Mouse (Mus musculus) forebrain, embryonic 14.5 days (tissue): ENCODE results near the gene H13. TPM values are rescaled to one million over a fixed set of nuclear protein-coding genes. Genes with fewer than 3 reads are reported as not detected.
"Not testable (repeated sequence)": the region's sequence is repeated elsewhere in the genome, so short reads cannot be mapped to it uniquely, and the experiment has no call there.

Experiments used
- ATAC-seq: fragments of 200-750 bp; cut with Nextera tagmentation; 2 replicates; pipeline ENCODE4 v1.8.0; 2017; ENCODE audit warnings: mild to moderate bottlenecking, moderate library complexity
- DNase-seq: peaks from one replicate; pipeline ENCODE4 v3.0.0-alpha.2; 2015; ENCODE audit warnings: low spot score
- H3K27ac ChIP-seq: fragments of 300-500 bp; sonication (generic); 2 replicates; pipeline ENCODE4 v1.5.1; 2014; ENCODE audit warnings: low read depth, mild to moderate bottlenecking, control low read depth, low read length, moderate library complexity
- H3K27me3 ChIP-seq: fragments of 300-500 bp; sonication (generic); replicated peaks from 2 replicates; pipeline ENCODE4 v1.6.1; 2014; ENCODE audit warnings: low read length, control low read depth, mixed read lengths; ENCODE audit not compliant: control insufficient read depth, insufficient read depth
- H3K36me3 ChIP-seq: fragments of 300-500 bp; sonication (generic); 2 replicates; pipeline ENCODE4 v1.6.1; 2014; ENCODE audit warnings: low read length, control low read depth; ENCODE audit not compliant: control insufficient read depth, insufficient read depth
- H3K4me1 ChIP-seq: fragments of 300-500 bp; sonication (generic); 2 replicates; pipeline ENCODE4 v1.6.1; 2014; ENCODE audit warnings: antibody characterized with exemption, low read length, control low read depth; ENCODE audit not compliant: control insufficient read depth, insufficient read depth
- H3K4me2 ChIP-seq: fragments of 300-500 bp; sonication (generic); 2 replicates; pipeline ENCODE4 v1.6.1; 2014; ENCODE audit warnings: mild to moderate bottlenecking, control low read depth, low read length
- H3K4me3 ChIP-seq: fragments of 300-500 bp; sonication (generic); 2 replicates; pipeline ENCODE4 v1.5.1; 2014; ENCODE audit warnings: low read depth, low read length, control low read depth
- H3K9ac ChIP-seq: fragments of 300-500 bp; sonication (generic); 2 replicates; pipeline ENCODE4 v1.6.1; 2014; ENCODE audit warnings: mild to moderate bottlenecking, low read length, control low read depth, moderate library complexity
- H3K9me3 ChIP-seq: fragments of 300-500 bp; sonication (generic); replicated peaks from 2 replicates; pipeline ENCODE4 v1.6.1; 2016; ENCODE audit warnings: low read length, control low read depth, mixed read lengths; ENCODE audit not compliant: control insufficient read depth
- WGBS: fragments of 180-500 bp; shearing (Covaris S2); extraction: QIAGEN DNeasy Blood & Tissue Kit; methylation state at CpG from one replicate; pipeline ENCODE4 v1.1.7; 2014; 5-methylcytosine and 5-hydroxymethylcytosine counted together
- polyA plus RNA-seq: library from polyadenylated mRNA; unstranded; fragments of >200 nt; fragmentation: Nextera tagmentation; extraction: Ambion mirVana; gene quantifications from 2 replicates; pipeline ENCODE4 v1.2.1, GENCODE M21; 2014

H13 gene
- polyA plus RNA-seq, 1 experiment from 2014 or later = 136 TPM

DNA sequence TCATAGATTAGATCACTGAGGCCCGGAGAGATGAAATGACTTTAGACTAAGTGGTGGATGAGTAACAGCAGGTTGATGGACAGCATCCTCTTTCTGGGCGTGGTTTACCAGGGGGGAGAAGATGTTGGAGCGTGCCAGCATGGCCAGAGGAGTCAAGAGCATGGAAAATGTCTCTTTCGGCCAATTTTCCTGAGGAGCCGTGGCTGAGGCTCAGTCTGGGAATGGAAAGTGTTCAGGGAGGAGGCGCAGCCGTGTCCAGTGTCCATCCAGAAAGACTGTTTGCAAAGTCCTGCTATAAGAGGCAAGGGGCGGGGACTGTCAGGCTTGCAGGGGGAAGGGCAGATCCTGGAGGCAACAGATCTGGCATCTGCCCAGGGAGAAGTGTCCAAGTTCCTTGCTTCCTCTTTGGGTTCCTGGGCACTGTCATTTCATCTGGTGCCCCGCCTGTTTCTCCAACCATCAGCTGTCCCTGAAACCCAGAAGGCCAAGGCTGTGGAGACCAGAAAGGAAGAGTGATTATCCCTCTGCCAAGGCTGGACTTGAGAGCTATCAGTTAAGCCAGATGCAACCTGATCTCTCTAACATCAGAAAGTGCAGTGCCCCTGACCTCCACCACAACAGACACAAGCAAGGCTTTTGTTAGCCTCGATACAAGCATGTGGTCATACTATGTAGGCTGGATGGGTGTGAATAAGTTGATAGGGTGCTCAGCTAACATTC, 16.2 kb upstream of the H13 start:
- H3K9ac ChIP-seq = no peak overlapping the region
- no peaks in the 10 kb centered on the region; the same call in 1 of the 2 replicates for H3K4me1 ChIP-seq
- no peaks in the 10 kb centered on the region for H3K27me3 ChIP-seq
- no peak for ATAC-seq
- H3K9me3 ChIP-seq = no peaks in the 10 kb centered on the region
- 79% methylated on average over 10 of the region's 10 CpGs for WGBS
- no peak overlapping the region for H3K4me2 ChIP-seq
- no peak overlapping the region for H3K27ac ChIP-seq
- H3K4me3 ChIP-seq = no peak overlapping the region
- H3K36me3 ChIP-seq = no peaks in the 10 kb centered on the region
- no peak for DNase-seq

DNA sequence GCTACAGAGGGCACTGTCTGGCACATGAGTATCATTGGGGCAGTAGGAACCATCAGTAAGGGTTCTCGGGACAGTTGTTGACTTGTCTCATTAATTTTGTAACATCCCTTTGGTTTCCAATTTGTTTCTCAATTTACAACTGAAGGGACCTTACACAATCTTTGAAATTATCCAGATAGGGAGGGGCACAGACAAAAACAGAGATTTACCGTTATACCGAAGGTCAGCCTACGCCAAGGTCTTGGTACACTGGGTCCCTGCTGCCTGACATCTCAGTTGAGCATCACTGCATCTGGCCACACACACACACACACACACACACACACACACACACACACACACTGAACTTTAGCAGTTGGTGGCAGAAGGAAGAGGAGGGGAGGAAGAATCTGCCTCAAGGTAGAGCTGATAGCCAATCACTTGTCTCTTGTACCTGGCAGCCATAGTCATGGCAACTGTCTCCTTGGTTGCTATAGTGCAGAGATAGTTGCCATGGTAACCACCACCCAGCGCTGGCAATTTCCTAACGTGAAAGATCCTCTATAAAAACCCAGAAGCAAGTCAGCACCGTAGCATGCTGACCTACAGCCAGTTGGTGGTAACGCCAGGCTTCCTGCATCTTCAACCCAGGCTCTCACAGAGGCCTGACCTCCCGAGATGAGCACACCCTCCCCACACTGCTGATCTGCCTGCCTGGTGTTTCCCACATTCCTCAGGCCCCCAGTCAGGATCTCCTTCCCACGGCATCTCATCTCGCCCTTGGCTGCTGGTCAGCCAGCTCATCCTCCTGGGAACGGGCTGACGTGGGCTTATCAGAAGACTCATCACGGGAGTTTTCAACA, 15.2 kb upstream of the H13 start:
- Histone ChIP-seq H3K9me3 (no peaks in the 10 kb centered on the region), H3K4me3 (no peak overlapping the region), H3K4me2 (peak overlapping the region; percentile 26; the same call in 1 of the 2 replicates), H3K36me3 (no peaks in the 10 kb centered on the region), H3K9ac (no peak overlapping the region), H3K27me3 (no peaks in the 10 kb centered on the region), H3K27ac (peak overlapping the region; percentile 79), H3K4me1 (no peaks in the 10 kb centered on the region; the same call in 1 of the 2 replicates)
- 58% methylated on average over 14 of the region's 14 CpGs for WGBS
- ATAC-seq = peak; percentile 94
- peak; percentile 92 for DNase-seq

DNA sequence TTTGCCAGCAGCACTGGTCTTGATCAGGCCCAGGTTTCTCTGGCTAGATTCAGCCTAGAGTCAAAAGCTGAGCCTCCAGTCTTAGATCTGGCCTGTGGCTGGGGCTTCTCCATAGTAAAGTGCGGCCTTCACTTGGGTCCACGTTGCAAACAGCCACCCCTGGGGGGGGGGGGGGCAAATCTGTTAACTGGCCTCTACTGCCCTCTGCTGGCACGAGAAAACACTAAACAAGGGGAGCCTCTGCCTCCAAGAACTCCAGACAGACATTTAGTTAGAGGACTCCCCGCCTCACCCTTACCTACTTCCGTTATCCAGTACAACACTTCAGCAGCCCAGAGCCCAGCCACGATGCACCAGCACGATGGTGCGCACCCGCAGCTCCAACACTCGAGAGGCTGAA, 11.9 kb upstream of the H13 start:
- Histone ChIP-seq H3K36me3 (no peaks in the 10 kb centered on the region), H3K4me3 (no peak overlapping the region), H3K4me1 (no peaks in the 10 kb centered on the region; the same call in 1 of the 2 replicates), H3K9ac (no peak overlapping the region), H3K4me2 (no peak overlapping the region), H3K9me3 (no peaks in the 10 kb centered on the region), H3K27me3 (no peaks in the 10 kb centered on the region), H3K27ac (no peak overlapping the region)
- ATAC-seq (no peak), DNase-seq (no peak)
- 68% methylated on average over 10 of the region's 10 CpGs for WGBS

DNA sequence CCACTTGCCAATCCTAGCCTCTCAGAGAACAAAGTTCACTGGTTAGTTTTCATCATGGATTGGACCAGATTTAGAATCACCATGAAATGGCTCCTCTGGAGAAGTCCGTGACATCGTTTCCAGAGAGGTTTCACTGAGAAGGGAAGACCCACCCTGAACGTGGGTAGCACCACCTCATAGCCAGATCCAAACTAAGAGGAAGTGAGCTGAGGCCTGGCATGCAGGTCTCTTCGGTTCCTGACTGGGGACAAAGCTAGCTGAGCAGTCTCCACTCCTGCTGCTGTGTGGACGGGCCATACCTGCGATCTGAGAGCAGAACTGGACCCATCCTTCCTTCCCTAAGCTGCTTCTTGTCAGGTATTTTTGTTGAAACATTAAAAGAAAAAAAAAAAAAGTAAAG, 8.1 kb upstream of the H13 start:
- H3K4me1 ChIP-seq = no peaks in the 10 kb centered on the region

DNA sequence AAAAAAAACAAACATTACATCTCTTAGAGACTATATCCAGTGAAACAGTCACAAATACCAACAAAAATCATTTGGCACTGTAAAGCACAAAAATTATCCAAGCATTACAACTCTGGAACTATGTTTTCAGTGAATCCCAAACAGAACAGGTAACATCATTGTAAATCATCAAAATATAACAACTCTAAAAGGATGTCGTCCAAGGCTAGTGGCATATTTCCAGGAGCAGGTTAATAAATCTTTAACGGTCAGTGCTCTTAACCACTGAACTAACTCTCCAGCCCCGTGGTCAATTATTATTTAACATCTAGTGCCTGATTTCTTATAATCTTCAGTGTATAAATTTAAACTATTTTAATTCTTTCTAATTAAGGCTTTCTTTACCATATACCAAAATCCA, 3.1 kb upstream of the H13 start:
- H3K9ac ChIP-seq, H3K4me3 ChIP-seq, H3K9me3 ChIP-seq, H3K4me2 ChIP-seq, H3K27ac ChIP-seq, H3K36me3 ChIP-seq, H3K4me1 ChIP-seq, ATAC-seq, H3K27me3 ChIP-seq, DNase-seq: not testable (repeated sequence)
- WGBS = 82% methylated on average over 3 of the region's 3 CpGs

More for the DNA sequence above, 8.1 kb upstream of the H13 start:
- ATAC-seq (no peak), DNase-seq (no peak)
- Histone ChIP-seq H3K36me3 (no peaks in the 10 kb centered on the region), H3K9ac (no peak overlapping the region), H3K27me3 (no peaks in the 10 kb centered on the region), H3K9me3 (no peaks in the 10 kb centered on the region), H3K27ac (no peak overlapping the region), H3K4me3 (no peak overlapping the region), H3K4me2 (no peak overlapping the region)
- WGBS = 79% methylated on average over 6 of the region's 6 CpGs

DNA sequence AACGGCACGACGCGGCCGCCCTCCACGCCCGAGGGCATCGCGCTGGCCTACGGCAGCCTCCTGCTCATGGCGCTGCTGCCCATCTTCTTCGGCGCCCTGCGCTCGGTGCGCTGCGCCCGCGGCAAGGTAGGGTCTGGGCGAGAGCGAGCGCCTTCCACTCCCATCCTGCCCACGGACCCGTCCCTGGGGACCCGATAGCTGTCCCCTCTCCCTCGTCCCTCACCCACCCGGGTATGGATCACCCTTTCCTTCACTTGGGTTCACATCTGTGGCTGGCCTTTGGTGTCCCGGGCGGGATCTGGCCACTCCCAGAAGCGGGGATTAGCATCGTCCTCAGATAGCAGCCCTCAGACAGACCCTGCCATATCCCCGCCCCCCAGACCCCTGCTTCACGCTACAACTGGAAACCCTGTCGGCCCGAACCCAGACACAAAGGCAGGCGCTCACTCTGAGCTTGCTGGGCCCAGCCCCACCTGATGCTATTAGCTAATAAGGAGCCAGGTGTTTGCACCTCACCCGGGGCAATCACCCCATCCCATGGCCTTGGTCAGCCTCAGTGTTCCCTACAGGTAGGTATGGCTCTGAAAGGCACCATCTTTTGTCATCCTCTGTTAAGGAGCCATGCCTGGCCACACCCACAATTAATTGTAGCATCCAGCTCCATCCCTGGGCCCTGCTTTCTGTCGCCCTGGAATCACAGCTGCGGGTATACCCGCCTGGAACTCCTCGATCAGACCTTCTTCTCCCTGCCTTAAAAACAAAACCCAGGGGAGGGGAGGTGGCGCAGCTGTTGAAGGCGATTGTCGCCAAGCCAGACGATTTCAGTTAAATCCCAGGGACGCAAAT, 601 bp downstream of the H13 start:
- ATAC-seq (peak; percentile 77), DNase-seq (peak; percentile 65)
- Histone ChIP-seq H3K9me3 (no peaks in the 10 kb centered on the region), H3K4me1 (peaks cover 21% of the 10 kb centered on the region), H3K27me3 (no peaks in the 10 kb centered on the region), H3K4me3 (peak overlapping the region; percentile 100), H3K4me2 (peak overlapping the region; percentile 88), H3K27ac (peak overlapping the region; percentile 96), H3K36me3 (peaks cover 28% of the 10 kb centered on the region), H3K9ac (peak overlapping the region; percentile 95)
- under 1% methylated on average over 37 of the region's 46 CpGs for WGBS

DNA sequence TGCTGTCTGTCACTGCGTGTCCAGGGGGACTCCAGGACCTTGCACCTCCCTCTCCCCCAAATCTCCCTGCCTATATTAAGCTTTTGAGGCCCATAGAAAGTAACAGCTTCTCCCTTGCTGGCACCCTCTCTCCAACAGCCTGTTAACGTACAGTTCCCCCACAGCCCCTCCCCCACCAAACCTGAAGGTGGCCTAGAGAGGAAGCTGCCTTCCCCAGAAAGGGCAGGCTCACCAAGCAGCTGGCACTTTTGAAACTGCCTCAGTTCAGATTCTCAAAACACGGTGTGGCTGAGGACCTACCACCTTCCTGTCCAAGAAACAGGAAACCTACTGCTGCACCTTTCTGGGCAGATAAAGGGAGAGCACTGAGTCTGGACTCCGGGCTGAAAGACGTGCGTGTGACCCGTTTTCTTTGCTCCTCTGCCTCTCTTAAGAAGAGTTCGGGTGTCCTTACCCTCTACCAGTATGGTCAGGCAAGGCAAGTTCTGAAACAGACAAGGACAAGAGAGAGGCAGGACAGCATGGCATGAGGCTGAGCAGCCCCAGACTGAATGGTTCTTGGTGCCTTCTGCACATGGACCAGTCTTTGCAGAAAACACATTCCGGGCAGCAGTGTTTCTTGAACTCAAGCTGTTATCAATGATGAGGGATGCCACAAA, 1.9 kb downstream of the H13 start:
- peak; percentile 1; the same call in 1 of the 2 replicates for ATAC-seq
- Histone ChIP-seq H3K4me2 (peak overlapping the region; percentile 88), H3K9me3 (no peaks in the 10 kb centered on the region), H3K36me3 (peaks cover 40% of the 10 kb centered on the region), H3K27ac (peak overlapping the region; percentile 96), H3K4me3 (peak overlapping the region; percentile 100), H3K4me1 (peaks cover 21% of the 10 kb centered on the region), H3K27me3 (no peaks in the 10 kb centered on the region), H3K9ac (peak overlapping the region; percentile 95)
- DNase-seq = peak; percentile 53
- 61% methylated on average over 9 of the region's 9 CpGs for WGBS

DNA sequence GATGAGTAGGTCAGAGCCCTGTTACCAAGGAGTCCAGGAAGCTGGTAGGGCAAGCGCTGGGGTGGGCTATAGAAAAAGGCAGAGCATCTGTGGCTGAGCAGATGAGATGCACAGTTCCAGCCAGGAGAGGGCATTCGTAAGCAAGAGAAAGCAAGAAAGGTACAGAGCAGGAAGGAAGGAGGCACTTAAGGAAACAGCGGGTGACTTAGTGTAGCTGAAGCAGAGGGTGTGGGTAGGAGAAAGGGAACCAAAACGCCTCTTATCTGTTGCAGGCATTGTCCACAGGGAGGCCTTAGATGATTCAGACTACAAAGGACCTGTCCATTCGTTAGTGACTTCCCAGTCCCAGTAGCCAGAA, 2.4 kb downstream of the H13 start:
- Histone ChIP-seq H3K27me3 (no peaks in the 10 kb centered on the region), H3K4me3 (peak overlapping the region; percentile 100), H3K27ac (peak overlapping the region; percentile 96), H3K36me3 (peaks cover 45% of the 10 kb centered on the region), H3K9me3 (no peaks in the 10 kb centered on the region), H3K9ac (peak overlapping the region; percentile 95), H3K4me2 (peak overlapping the region; percentile 88), H3K4me1 (peaks cover 21% of the 10 kb centered on the region)
- 35% methylated on average over 5 of the region's 5 CpGs for WGBS
- peak; percentile 66 for DNase-seq
- ATAC-seq = peak; percentile 33; the same call in 1 of the 2 replicates
